Mouse (Mus musculus) kidney, adult 2 months (tissue): ENCODE results near the gene Pllp.

Experiments
- CTCF ChIP-seq: fragments of 200-500 bp; conservative IDR thresholded peaks from 2 replicates; pipeline ENCODE4 v1.5.1; 2011; ENCODE audit warnings: low read depth, mild to moderate bottlenecking, control low read depth, low read length, moderate library complexity, mixed read lengths; ENCODE audit not compliant: insufficient read depth, insufficient read length
- POLR2A ChIP-seq: fragments of 200-500 bp; IDR thresholded peaks from one replicate; pipeline ENCODE4 v1.6.1; 2011; ENCODE audit warnings: low read depth, low read length, control low read depth

- TF ChIP-seq CTCF: no peak
- no peak for TF ChIP-seq POLR2A
Measured at GRCm38 (mm10) chr8:94702156-94702555, 6.1 kb upstream of the Pllp start.
